Mouse (Mus musculus): ENCODE data around the gene Dst. TPM values are rescaled to one million over a fixed set of nuclear protein-coding genes. Genes with fewer than 3 reads are reported as not detected.

Gene Dst
- polyA plus RNA-seq, 1 experiment from 2014 or later: 26.3 TPM

- no peak within 1 kb of the TSS for H3K27ac ChIP-seq (ENCODE audit: low read depth, low read length)
- H3K9ac ChIP-seq (ENCODE audit: low read length): peak within 1 kb of the TSS; percentile 61
- under 1% methylated on average over 101 of the region's 110 CpGs for WGBS
- DNase-seq (ENCODE audit: low spot score) (peak; percentile 89), ATAC-seq (replicated peaks; ENCODE audit: low FRiP score) (peak; percentile 87)
- H3K36me3 ChIP-seq (ENCODE audit: control insufficient read depth, insufficient read depth, low read length): no peaks in the 10 kb centered on the region
- peaks cover 8% of the 10 kb centered on the region; the same call in 1 of the 2 replicates for H3K4me1 ChIP-seq (replicated peaks; ENCODE audit: control insufficient read depth, insufficient read depth, low read length)
- no peaks in the 10 kb centered on the region for H3K9me3 ChIP-seq (ENCODE audit: control insufficient read depth, low read length)
- peak within 1 kb of the TSS; percentile 88 for H3K4me2 ChIP-seq (ENCODE audit: low read depth, low read length, severe bottlenecking)
- peaks cover 13% of the 10 kb centered on the region for H3K27me3 ChIP-seq (ENCODE audit: control insufficient read depth, insufficient read depth, low read length)
- H3K4me3 ChIP-seq (ENCODE audit: low read depth, low read length): peak within 1 kb of the TSS; percentile 65
These were observed 419 bp upstream of the Dst start, which contains the start of gene Bend6 for GRCm38 (mm10) chr1:33907421-33908190. Gene Bend6 (minus strand): TSS chr1:33907816.

- ATAC-seq (replicated peaks; ENCODE audit: low FRiP score) (no peak), DNase-seq (ENCODE audit: low spot score) (no peak)
- Histone ChIP-seq H3K27ac (ENCODE audit: low read depth, low read length) (no peak overlapping the region), H3K9ac (ENCODE audit: low read length) (no peak overlapping the region), H3K4me1 (replicated peaks; ENCODE audit: control insufficient read depth, insufficient read depth, low read length) (peaks cover 8% of the 10 kb centered on the region; the same call in 1 of the 2 replicates), H3K36me3 (ENCODE audit: control insufficient read depth, insufficient read depth, low read length) (no peaks in the 10 kb centered on the region), H3K9me3 (ENCODE audit: control insufficient read depth, low read length) (no peaks in the 10 kb centered on the region), H3K4me2 (ENCODE audit: low read depth, low read length, severe bottlenecking) (no peak overlapping the region), H3K27me3 (ENCODE audit: control insufficient read depth, insufficient read depth, low read length) (peaks cover 6% of the 10 kb centered on the region), H3K4me3 (ENCODE audit: low read depth, low read length) (no peak overlapping the region)
- whole genome bisulfite sequencing: 76% methylated on average over 8 of the region's 8 CpGs
These were observed 3.6 kb downstream of the Dst start for GRCm38 (mm10) chr1:33911589-33911988.

- Histone ChIP-seq H3K36me3 (ENCODE audit: control insufficient read depth, insufficient read depth, low read length) (no peaks in the 10 kb centered on the region), H3K4me3 (ENCODE audit: low read depth, low read length) (no peak overlapping the region), H3K9ac (ENCODE audit: low read length) (no peak overlapping the region), H3K27ac (ENCODE audit: low read depth, low read length) (no peak overlapping the region), H3K27me3 (ENCODE audit: control insufficient read depth, insufficient read depth, low read length) (no peaks in the 10 kb centered on the region), H3K4me2 (ENCODE audit: low read depth, low read length, severe bottlenecking) (no peak overlapping the region), H3K9me3 (ENCODE audit: control insufficient read depth, low read length) (no peaks in the 10 kb centered on the region), H3K4me1 (replicated peaks; ENCODE audit: control insufficient read depth, insufficient read depth, low read length) (no peaks in the 10 kb centered on the region)
- 93% methylated on average over 5 of the region's 5 CpGs for WGBS
- ATAC-seq (replicated peaks; ENCODE audit: low FRiP score): no peak
- no peak for DNase-seq (ENCODE audit: low spot score)
These were observed 8.5 kb downstream of the Dst start for GRCm38 (mm10) chr1:33916554-33916953.

GRCm38 (mm10) chr1:33922975-33923374 is 14.9 kb downstream of the Dst start:
- H3K9me3 ChIP-seq (ENCODE audit: control insufficient read depth, low read length): no peaks in the 10 kb centered on the region
- no peak overlapping the region for H3K27ac ChIP-seq (ENCODE audit: low read depth, low read length)
- no peak overlapping the region for H3K9ac ChIP-seq (ENCODE audit: low read length)
- no peaks in the 10 kb centered on the region for H3K4me1 ChIP-seq (replicated peaks; ENCODE audit: control insufficient read depth, insufficient read depth, low read length)
- H3K36me3 ChIP-seq (ENCODE audit: control insufficient read depth, insufficient read depth, low read length): no peaks in the 10 kb centered on the region
- DNase-seq (ENCODE audit: low spot score) (peak; percentile 17), ATAC-seq (replicated peaks; ENCODE audit: low FRiP score) (no peak)
- 78% methylated on average over 7 of the region's 7 CpGs for WGBS
- no peak overlapping the region for H3K4me2 ChIP-seq (ENCODE audit: low read depth, low read length, severe bottlenecking)
- no peaks in the 10 kb centered on the region for H3K27me3 ChIP-seq (ENCODE audit: control insufficient read depth, insufficient read depth, low read length)
- no peak overlapping the region for H3K4me3 ChIP-seq (ENCODE audit: low read depth, low read length)

GRCm38 (mm10) chr1:33925283-33925682 is 17.3 kb downstream of the Dst start:
- Histone ChIP-seq H3K4me2 (ENCODE audit: low read depth, low read length, severe bottlenecking) (no peak overlapping the region), H3K9me3 (ENCODE audit: control insufficient read depth, low read length) (no peaks in the 10 kb centered on the region), H3K9ac (ENCODE audit: low read length) (no peak overlapping the region), H3K27me3 (ENCODE audit: control insufficient read depth, insufficient read depth, low read length) (no peaks in the 10 kb centered on the region), H3K4me1 (replicated peaks; ENCODE audit: control insufficient read depth, insufficient read depth, low read length) (no peaks in the 10 kb centered on the region), H3K36me3 (ENCODE audit: control insufficient read depth, insufficient read depth, low read length) (no peaks in the 10 kb centered on the region), H3K27ac (ENCODE audit: low read depth, low read length) (no peak overlapping the region), H3K4me3 (ENCODE audit: low read depth, low read length) (no peak overlapping the region)
- ATAC-seq (replicated peaks; ENCODE audit: low FRiP score) (no peak), DNase-seq (ENCODE audit: low spot score) (no peak)
- WGBS: 85% methylated on average over 3 of the region's 3 CpGs

- DNase-seq (ENCODE audit: low spot score) (peak; percentile 15), ATAC-seq (replicated peaks; ENCODE audit: low FRiP score) (no peak)
- H3K9ac ChIP-seq (ENCODE audit: low read length): no peak overlapping the region
- no peak overlapping the region for H3K27ac ChIP-seq (ENCODE audit: low read depth, low read length)
- no peaks in the 10 kb centered on the region for H3K27me3 ChIP-seq (ENCODE audit: control insufficient read depth, insufficient read depth, low read length)
- no peak overlapping the region for H3K4me3 ChIP-seq (ENCODE audit: low read depth, low read length)
- H3K9me3 ChIP-seq (ENCODE audit: control insufficient read depth, low read length): no peaks in the 10 kb centered on the region
- no peak overlapping the region for H3K4me2 ChIP-seq (ENCODE audit: low read depth, low read length, severe bottlenecking)
- no peaks in the 10 kb centered on the region for H3K36me3 ChIP-seq (ENCODE audit: control insufficient read depth, insufficient read depth, low read length)
- WGBS: 89% methylated on average over 7 of the region's 7 CpGs
- H3K4me1 ChIP-seq (replicated peaks; ENCODE audit: control insufficient read depth, insufficient read depth, low read length): no peaks in the 10 kb centered on the region
These were observed 19.4 kb downstream of the Dst start for GRCm38 (mm10) chr1:33927466-33927865.

- no peak for DNase-seq (ENCODE audit: low spot score)
- H3K27me3 ChIP-seq (ENCODE audit: control insufficient read depth, insufficient read depth, low read length): no peaks in the 10 kb centered on the region
- no peak overlapping the region for H3K9ac ChIP-seq (ENCODE audit: low read length)
These were observed 23.8 kb downstream of the Dst start for GRCm38 (mm10) chr1:33931791-33932190.

GRCm38 (mm10) chr1:33932196-33932595 is 24.2 kb downstream of the Dst start:
- Histone ChIP-seq H3K27ac (ENCODE audit: low read depth, low read length) (no peak overlapping the region), H3K4me2 (ENCODE audit: low read depth, low read length, severe bottlenecking) (no peak overlapping the region), H3K9ac (ENCODE audit: low read length) (no peak overlapping the region), H3K4me3 (ENCODE audit: low read depth, low read length) (no peak overlapping the region), H3K9me3 (ENCODE audit: control insufficient read depth, low read length) (no peaks in the 10 kb centered on the region), H3K4me1 (replicated peaks; ENCODE audit: control insufficient read depth, insufficient read depth, low read length) (no peaks in the 10 kb centered on the region; the same call in 1 of the 2 replicates), H3K36me3 (ENCODE audit: control insufficient read depth, insufficient read depth, low read length) (no peaks in the 10 kb centered on the region), H3K27me3 (ENCODE audit: control insufficient read depth, insufficient read depth, low read length) (no peaks in the 10 kb centered on the region)
- no peak for ATAC-seq (replicated peaks; ENCODE audit: low FRiP score)
- 91% methylated on average over 3 of the region's 3 CpGs for WGBS
- DNase-seq (ENCODE audit: low spot score): no peak

More at GRCm38 (mm10) chr1:33931791-33932190, 23.8 kb downstream of the Dst start:
- H3K4me3 ChIP-seq (ENCODE audit: low read depth, low read length): no peak overlapping the region
- no peaks in the 10 kb centered on the region; the same call in 1 of the 2 replicates for H3K4me1 ChIP-seq (replicated peaks; ENCODE audit: control insufficient read depth, insufficient read depth, low read length)
- no peaks in the 10 kb centered on the region for H3K9me3 ChIP-seq (ENCODE audit: control insufficient read depth, low read length)
- H3K27ac ChIP-seq (ENCODE audit: low read depth, low read length): no peak overlapping the region
- ATAC-seq (replicated peaks; ENCODE audit: low FRiP score): no peak
- no peak overlapping the region for H3K4me2 ChIP-seq (ENCODE audit: low read depth, low read length, severe bottlenecking)
- no peaks in the 10 kb centered on the region for H3K36me3 ChIP-seq (ENCODE audit: control insufficient read depth, insufficient read depth, low read length)
- WGBS: 65% methylated on average over 8 of the region's 8 CpGs

Data from forebrain, embryonic 11.5 days (tissue).